Mouse (Mus musculus): ENCODE data around the gene Per3.
A peak's percentile ranks its signal among the peaks of the same experiment; 100 is the strongest.

The Per3 gene

DNA sequence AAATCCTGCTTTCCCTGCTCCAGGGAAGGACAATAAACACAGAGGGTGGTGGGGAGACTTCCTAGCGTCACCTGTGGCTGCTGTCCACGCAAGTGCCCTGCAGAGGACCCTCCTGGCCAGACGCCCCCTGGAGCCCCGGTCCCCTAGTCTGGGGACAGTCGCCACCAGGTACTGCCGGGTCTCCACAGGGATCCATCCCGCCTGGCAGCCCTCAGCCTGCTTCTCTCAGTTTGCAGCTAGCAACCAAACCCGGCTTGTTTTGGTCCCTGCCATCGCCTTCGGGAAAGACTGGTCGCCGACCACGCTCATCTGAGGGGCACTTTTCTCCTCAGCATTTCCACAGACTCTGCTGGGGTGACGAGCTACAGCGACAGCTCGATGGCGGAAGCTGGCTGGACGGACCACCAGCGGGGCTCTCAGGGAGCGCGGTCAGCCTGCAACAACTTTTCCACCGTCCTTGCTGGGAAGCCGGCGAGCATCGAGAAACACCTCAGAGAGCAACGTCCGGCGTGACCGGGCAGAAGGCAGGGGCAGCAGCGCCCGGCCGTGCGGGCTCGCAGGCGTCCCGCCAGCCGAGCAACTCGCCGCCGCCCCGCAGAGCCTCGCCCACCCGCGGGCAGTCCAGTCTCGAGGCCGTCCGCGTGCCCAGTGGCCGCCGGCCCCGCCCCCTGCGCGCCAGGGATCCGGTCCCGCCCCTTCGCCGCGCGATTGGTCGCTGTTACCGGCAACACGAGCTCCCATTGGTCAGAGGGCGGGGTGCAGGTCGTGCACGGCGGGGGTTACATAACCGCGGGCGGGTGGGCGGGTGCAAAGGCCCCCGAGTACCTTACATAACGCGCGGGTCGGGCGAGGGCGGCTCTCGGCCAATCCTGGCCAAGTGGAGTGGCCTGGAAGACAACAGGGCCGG lies at the start of gene Per3:
TSS of gene Per3 (minus strand) at position 629 of the 907 bp plus-strand sequence.
- peak; percentile 97 for DNase-seq (ENCODE audit: low read depth, low spot score)

DNA sequence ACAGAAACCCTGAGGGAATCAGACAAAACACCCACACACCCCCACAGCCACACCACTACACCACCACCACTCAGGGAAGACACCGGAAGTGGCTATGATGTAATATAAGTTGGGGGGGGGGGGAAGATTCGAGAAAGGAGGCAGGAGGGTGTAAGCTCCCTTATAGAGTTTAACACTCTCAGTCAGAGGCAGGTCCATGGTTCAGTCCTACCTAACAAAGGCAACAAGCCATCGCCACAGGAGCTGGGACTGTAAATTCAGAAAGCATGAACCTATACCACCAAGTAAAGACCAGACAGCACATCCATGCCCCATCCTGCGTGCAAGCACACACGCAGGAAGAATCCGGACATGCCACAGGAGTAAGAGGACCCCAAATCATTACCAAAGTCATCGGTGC lies 44.8 kb upstream of the Per3 start, which contains the start of gene Gm13090:
TSS of gene Gm13090 (plus strand) at position 301 of the 400 bp plus-strand sequence.
- no peak for DNase-seq (ENCODE audit: low read depth, low spot score)

DNA sequence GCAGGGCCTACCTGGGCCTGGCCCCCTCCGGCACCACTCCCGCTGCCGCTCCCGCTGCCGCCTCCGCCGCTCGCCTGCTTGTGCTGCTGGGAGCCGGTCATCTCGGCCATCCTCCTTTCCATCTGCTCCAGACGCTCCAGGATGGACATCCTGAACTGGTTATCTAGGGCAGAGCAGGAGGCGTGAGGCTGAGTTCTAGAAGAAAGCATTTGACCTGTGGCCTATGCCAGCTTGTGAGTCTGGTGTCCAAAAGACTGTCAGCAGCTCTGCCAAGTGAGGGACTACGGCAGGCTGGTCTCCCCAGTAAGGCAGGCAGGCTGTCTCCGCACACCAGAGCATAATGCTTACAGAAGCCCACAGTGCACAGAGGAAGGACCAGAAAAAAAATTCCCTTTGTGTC lies 44.4 kb upstream of the Per3 start:
- DNase-seq (ENCODE audit: low read depth, low spot score), result no peak

DNA sequence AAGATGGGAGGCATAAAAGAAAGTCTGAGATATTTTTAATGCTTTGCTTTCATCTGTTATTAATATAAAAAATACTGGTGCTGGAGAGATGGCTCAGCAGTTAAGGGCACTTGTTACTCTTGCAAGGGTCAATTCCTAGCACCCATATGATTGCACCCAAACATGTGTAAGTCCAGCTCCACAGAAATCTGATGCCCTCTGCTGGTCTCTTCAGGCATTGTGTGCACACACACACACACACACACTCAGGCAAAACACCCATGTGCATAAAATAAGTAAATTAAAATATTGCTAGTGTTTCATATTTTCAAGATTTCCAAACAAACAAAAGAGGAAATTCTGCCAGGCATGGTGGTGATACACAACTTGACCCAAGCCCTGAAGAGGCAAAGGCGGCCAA lies 42.9 kb upstream of the Per3 start:
- no peak for DNase-seq (ENCODE audit: low read depth, low spot score)

DNA sequence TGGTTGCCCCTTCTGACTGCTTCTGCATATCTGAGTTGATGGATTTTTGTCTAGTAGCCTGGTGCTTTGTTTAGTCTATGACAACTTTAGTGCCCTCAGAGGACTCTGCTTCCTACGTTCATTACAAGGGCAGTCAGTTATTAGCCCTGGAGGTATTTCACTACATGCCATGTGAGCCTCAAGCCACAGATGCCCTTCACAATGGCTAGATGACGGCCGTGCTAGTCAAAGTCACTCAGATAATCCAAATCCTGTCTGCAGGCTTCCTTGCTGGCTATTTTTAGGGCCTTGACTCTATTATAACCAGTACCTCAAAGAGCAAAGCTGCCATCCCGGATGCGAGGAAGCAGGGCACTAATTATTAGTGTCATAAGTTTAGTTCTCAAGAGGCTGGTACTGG lies 38.6 kb upstream of the Per3 start:
- DNase-seq (ENCODE audit: low read depth, low spot score), result no peak

DNA sequence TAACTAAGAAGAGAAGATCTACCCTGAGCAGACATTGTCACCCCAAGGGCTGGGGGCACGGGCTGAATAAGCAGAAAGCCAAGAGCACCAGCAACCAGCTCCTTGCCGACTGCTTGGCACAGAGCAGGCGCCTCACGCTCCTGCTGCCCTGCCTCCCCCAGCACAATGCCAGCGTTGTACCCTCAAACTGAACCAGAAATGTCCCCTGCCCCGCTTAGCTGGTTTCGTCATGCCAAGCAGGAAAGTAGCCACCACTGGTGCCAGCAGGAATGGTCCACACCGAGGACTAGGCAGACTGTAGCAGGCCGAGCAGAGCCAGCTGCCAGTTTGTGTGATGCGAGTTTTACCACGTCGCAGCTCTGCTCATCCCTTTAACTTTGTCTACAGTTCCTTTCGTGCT lies 37.5 kb upstream of the Per3 start:
- DNase-seq (ENCODE audit: low read depth, low spot score), result no peak

DNA sequence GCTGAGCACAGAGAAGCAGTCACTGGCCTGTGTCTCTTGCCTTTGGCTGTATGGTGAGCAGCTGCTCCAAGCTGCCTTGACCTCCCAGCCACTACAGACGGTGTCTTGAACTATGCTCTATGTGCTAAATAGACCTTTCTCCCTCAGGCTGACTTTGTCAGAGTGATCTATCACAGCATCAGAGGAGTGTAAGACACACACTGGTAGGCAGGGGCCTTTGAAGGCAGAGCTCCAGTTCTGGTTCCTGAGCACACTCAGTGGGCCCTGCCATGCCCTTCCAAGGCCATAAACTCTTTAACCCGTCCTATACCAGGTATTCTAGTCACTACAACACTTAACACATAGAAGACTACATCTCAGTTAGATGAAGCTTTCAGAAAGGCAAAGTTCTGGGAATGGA lies 36.9 kb upstream of the Per3 start:
- no peak for DNase-seq (ENCODE audit: low read depth, low spot score)

DNA sequence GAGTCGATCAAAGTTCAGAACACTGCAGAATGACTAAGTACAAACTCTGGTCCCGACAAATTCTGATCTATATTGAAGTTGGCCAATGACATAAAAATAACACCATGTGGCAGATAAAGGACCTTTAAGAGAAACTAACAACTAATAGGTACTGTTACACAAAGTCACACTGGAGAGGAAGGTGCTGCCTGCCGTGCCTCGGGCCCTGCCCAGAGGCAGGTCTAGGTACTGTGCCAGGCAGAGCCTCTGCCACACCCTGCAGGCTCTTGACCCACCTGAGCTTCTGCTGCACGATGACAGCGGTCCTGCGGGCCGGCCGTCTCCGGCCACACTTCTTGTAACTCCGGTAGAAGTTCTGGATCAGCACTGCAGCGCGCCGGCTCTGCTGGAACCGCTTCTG lies 30.4 kb upstream of the Per3 start:
- no peak for DNase-seq (ENCODE audit: low read depth, low spot score)

DNA sequence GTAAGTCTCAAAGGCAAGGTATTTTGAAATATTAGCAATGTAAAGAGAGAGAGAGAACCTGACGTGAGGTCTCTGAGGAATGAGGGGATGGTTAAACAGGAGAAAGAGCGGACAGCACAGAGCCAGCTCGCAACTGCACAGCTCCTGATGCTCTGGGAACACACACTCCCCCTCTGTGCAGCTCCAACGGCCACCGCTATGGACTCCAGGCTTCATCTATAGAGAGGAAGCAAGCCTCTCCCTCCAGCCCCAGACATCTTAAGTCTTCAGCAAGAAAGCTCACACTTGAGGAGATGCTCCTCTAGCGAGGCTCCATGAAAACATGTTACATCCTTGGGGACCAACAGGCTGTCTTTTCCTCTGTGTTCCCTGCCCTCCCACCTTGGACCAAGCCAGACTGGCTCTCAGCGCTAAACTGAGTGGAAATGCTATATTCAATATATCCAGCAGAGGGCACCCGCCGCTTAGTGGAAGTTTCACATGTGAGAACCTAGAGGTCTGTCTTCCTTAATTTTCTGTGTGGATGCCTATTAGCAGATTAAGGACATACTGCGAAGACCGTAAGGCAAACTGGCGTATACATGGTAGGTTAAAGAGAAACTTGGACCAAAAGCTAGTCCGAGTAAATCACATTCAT lies 28.8 kb upstream of the Per3 start:
- peak; percentile 75 for DNase-seq (ENCODE audit: low read depth, low spot score)

DNA sequence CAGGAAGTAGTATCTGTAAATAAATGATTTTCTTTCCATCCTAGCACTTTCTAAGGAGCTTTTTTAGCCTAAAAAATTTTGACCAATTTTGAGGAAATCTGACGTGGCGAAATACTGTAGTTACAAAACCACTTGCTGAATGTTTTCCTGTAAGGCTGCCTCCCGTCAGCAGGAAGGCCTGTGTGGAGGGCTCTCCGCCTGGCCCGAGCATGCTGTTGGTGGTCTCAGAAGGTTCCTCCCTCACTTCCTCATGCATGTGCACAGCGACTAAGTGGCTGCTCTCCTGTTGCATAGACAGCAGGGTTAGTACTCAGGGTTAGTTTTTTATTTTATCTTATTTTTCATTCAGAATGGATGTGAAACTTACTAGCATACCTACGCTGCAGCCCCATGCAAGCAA lies 26.5 kb upstream of the Per3 start:
- DNase-seq (ENCODE audit: low read depth, low spot score), result no peak

DNA sequence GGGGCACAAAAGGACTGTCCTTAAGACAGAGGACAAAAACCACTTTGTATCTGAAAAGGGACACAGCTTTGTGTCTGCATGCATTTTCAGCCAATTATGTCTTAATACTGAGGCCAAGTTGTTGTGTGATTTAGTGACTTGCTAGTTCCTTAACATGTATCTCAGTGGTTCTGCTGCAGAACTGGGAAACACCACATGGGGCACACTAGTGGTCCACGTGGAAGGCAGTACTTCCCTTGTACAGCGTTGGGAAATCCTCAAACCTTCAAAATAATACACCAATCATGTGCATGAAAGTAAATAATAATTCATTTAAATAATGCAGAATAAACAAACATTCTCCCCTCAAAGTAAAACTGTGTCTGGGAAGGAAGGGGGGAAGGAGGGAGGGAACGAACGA lies 24.3 kb upstream of the Per3 start:
- DNase-seq (ENCODE audit: low read depth, low spot score), result no peak

DNA sequence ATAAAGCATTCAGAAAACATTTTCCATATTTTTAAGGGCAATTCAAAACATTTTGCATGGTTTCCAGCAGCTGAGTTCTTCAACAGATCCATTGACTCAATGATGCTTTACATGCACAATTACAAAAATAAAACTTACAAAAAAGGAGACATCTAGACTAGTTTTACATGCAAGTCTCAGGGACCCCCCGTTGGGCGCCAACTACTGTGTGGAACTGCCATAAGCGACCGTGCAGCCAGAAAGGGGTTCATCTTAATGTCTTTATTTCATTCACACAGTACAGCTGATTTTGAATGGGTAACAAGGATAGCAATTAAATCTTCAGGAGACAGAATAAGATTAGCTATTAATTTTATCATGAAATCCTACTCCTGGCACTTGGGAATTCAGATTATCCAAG lies 15.1 kb upstream of the Per3 start:
- DNase-seq (ENCODE audit: low read depth, low spot score), result no peak

DNA sequence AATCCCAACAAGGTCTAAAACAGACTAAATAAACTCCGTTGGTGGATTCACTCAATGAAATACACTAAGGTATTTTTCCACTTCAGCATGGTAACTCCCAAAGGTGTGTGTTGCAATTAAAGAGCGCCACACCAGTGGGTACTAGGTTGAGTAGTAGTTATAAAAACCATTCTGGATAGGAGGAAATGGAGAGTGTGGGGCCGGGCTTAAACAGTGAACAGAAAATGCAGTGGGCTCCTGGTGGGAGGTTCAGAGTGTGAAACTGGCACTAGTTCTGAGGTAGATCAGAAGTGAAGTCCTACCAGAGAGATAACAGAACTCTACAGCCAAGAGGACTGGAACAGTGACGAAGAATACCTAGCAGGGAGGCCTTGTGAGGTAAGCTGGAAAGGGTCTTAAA lies 14.2 kb upstream of the Per3 start:
- DNase-seq (ENCODE audit: low read depth, low spot score), result no peak

DNA sequence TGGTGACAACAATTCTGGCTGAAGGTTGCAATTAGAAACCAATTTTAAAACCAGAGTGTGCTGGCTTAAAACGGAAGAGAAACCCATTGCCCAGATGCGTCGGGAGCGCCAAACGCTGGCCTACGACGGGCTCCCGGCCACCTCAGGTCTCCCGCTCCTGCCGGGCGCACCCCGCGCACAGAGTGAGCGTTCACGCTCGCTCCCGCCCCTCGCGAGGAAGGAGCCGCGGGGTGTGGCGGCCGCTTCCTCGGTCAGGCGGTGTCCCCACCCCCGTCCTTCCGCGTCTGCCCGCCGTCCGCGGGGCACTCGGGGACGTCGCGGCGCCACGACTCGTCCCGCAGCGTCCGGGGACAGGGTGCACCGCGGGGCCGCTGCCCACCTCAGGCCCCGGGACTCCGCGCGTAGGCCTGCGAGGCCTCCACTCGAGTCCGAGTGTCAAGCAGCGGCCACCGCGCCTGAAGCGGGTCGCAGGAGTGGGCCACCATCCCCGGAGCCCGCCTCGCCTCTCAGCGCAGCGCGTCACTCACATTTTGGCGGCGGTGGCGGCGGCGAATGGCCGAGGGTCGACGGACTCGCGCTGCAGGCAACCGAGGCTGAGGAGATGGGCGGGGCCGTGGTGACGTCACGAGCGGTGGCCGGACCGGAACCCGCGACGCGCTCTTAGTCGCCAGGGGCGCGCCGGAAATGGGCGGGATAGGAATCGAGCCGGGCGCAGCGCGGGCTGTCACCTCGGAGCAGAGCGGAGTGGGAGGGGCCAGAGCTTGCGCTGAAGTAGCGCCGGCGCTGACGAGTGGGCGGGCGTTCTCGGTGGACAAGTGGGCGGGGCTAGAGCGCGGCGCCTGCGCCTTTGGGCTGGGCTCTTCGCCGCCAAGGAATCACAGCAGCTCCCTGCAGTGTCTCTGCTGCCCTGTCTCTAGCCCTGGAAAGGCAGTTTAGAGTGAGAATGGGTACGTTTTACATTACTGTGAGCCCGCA lies 13.2 kb upstream of the Per3 start, which contains the start of gene Vamp3:
TSS of gene Vamp3 (minus strand) at position 617 of the 975 bp plus-strand sequence.
- DNase-seq (ENCODE audit: low read depth, low spot score), result peak; percentile 100

DNA sequence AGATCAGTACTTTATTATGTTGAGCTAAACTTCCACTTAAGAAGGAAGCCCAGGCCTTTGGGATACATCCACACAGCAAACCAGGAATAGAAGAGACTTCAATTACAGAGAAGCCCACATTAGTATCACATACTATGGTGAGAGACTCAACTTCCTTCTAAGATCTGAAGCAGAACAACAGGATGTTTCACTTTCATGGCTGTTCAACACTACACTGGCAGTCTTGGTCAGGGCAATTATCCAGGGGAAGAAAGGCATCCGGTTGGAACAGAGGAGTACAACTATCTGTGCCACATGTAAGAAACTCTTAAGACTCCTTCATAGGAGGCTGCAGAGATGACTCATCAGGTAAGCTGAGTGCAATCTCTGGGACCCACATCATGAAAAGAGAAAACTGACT lies 6.7 kb upstream of the Per3 start:
- DNase-seq (ENCODE audit: low read depth, low spot score), result no peak

DNA sequence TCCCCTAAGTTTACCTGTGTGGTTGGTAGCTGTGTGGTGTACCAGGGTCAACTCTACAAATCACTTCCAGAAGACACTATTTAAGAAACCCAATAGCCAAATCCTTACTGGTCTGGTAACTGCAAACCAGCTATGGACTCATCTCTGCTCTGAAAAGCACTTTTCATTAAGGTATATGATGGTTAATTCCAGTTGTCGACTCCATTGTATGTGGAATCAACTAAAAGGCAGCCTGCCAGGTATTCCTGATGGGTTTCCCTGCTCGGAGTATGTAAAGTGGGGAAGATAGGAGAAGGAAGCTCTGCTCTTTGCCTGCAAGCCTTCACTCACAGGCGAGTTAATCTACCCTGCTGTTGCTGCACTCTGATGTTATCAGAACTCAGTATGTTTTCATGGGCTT lies 2.1 kb upstream of the Per3 start:
- no peak for DNase-seq (ENCODE audit: low read depth, low spot score)

DNA sequence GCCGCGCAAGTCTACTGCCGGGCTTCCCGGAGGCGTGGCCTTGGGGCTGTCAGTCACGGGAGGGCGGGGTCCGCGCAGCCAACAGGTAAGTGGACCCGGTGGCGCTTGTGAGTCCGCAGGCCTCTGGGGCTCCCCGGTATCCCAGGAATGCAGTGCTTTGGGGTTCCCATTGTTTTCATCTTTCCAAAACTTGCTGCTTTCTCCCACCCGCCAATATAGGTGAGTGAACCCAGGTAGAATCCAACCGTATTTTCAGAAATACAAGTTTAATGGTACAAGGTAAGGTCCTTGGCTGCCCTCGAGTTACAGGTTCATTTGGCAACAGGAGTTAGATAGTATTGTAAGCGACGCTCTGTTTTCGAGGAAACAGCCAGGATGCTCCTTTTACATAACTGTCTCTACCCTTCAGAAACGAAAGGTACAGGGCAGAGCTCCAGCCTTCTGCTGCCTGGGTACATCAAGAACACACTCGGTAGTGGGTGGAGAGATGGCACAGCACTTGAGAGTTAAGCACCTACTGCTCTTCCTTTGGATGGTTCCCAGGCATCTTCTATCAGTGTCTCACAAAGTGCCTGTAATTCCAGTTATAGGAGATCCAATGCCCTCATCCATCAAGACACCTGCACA lies 592 bp upstream of the Per3 start:
- no peak for DNase-seq (ENCODE audit: low read depth, low spot score)

DNA sequence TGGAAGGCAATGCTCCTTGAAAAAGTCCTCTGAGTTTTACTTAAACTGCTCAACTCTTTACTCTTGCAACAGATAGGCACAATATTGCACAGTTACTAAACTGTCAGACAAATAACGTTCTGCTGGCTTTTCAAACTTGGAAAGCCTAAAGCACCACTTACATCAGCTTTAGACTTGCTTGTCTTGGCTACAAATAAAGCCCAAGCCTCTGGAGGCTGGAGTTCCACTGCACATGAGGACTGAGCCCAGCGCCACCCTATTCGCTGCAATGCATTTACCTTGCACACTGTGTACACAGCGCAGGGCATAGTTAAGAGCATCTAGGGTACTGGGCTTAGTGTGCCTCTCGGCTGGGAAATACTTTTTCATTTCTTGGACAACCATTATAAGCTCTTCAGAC lies 1.2 kb downstream of the Per3 start:
- DNase-seq (ENCODE audit: low read depth, low spot score), result no peak

DNA sequence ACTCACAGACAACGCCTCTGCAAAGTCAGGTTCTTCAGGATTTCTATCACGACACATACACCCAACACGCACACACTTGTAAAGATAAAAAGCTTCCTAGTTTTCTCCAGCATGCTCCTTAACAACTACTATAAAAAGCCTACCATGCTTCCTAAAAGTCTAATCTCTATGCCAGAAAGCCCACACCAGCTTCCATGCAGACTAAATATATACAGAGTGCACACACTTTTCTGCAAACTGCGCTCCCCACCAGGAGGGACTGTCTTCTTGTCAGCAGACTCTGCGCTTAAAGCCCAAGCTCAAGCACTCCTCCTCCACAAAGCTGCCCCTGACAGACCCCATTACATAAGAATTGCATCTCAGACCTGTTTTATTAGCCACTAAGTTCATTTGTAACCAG lies 3.0 kb downstream of the Per3 start:
- DNase-seq (ENCODE audit: low read depth, low spot score), result peak; percentile 41

DNA sequence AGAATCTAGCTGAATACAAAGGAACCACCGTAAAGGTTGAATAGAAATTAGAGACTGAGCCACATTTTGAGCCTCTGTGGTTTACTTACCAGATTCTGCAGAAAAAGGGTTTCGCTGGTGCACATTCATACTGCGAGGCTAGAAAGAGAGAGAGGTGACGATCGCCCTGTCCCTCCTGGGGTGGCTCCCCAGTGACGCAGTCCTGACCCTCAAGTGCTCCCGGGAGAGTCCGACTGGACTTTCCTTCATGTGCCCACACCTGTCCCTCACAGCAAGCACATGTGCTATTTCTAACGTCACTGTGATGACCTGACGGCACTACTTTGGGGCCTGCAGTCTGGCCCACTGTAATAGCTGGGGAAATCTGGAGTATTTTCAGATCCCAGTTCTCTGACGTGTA lies 6.7 kb downstream of the Per3 start:
- DNase-seq (ENCODE audit: low read depth, low spot score), result no peak

DNA sequence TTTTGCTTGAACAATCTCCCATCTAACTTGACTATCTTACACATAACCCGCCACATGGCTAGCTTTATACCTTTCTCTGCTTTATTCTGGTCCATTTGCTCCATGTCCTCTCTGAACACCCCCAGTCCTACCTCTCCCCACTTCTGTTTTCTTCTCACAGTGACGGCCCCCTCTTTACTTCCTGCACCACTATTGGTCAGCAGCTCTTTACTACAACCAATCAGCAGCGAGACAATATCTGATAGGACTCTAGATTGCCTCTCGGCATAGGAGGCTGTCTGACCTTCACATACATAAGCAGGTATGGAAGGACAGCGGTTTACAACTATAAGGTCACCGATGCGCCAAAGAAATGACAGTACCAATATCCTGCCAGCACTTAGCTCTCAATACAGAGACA lies 7.9 kb downstream of the Per3 start:
- no peak for DNase-seq (ENCODE audit: low read depth, low spot score)

Data from ZHBTc4 (cell line).